Mouse (Mus musculus) erythroblast, embryonic 14.5 days (primary cell): ENCODE data around the gene Hand1. TPM values are rescaled to one million over a fixed set of nuclear protein-coding genes. Genes with fewer than 3 reads are reported as not detected.
A peak's percentile ranks its signal among the peaks of the same experiment; 100 is the strongest.

Experiments
- H3K27me3 ChIP-seq: 2 replicates; pipeline ENCODE4 v1.6.1; 2012; ENCODE audit warnings: inconsistent platforms; ENCODE audit not compliant: control insufficient read depth
- H3K36me3 ChIP-seq: 2 replicates; pipeline ENCODE4 v1.6.1; 2012; ENCODE audit warnings: mild to moderate bottlenecking, inconsistent platforms; ENCODE audit not compliant: control insufficient read depth
- H3K4me1 ChIP-seq: 2 replicates; pipeline ENCODE4 v1.6.1; 2012; ENCODE audit warnings: inconsistent platforms; ENCODE audit not compliant: control insufficient read depth
- H3K4me3 ChIP-seq: replicated peaks from 2 replicates; pipeline ENCODE3; 2012; ENCODE audit warnings: moderate library complexity, mild to moderate bottlenecking, inconsistent platforms
- H3K9me3 ChIP-seq: 2 replicates; pipeline ENCODE4 v1.6.1; 2012; ENCODE audit warnings: low read length, inconsistent platforms, mixed read lengths; ENCODE audit not compliant: control insufficient read depth
- GATA1 ChIP-seq: IDR thresholded peaks from 2 replicates; pipeline ENCODE4 v1.6.1; 2012; ENCODE audit warnings: low read length, inconsistent platforms, mixed read lengths
- TAL1 ChIP-seq: IDR thresholded peaks from 3 replicates; pipeline ENCODE4 v1.6.1; 2012; ENCODE audit warnings: low read length, inconsistent platforms, mixed read lengths
- polyA plus RNA-seq: library from polyadenylated mRNA; stranded (reverse); fragments of >175 nt; gene quantifications from 2 replicates; pipeline ENCODE4 v1.2.3, GENCODE M21; 2012

Gene Hand1
- polyA plus RNA-seq, 1 experiment, result not detected

- TF ChIP-seq GATA1 (no peak), TAL1 (no peak)
- H3K4me3 ChIP-seq, result no peak overlapping the region
- H3K27me3 ChIP-seq, result peaks cover under 1% of the 10 kb centered on the region; the same call in 1 of the 2 replicates
- H3K9me3 ChIP-seq, result no peaks in the 10 kb centered on the region
- H3K36me3 ChIP-seq, result peaks cover 27% of the 10 kb centered on the region
- peaks cover 39% of the 10 kb centered on the region for H3K4me1 ChIP-seq
These were observed 19.0 kb downstream of the Hand1 start for GRCm38 (mm10) chr11:57813641-57814040.

- Histone ChIP-seq H3K4me1 (peaks cover 46% of the 10 kb centered on the region), H3K9me3 (no peaks in the 10 kb centered on the region), H3K36me3 (peaks cover 37% of the 10 kb centered on the region), H3K4me3 (no peak overlapping the region), H3K27me3 (no peaks in the 10 kb centered on the region)
- TF ChIP-seq TAL1 (peak; percentile 25; the same call in 1 of the 3 replicates), GATA1 (peak; percentile 82)
These were observed 20.4 kb downstream of the Hand1 start for GRCm38 (mm10) chr11:57812212-57812611.

GRCm38 (mm10) chr11:57811006-57811405, 21.6 kb downstream of the Hand1 start:
- Histone ChIP-seq H3K4me3 (no peak overlapping the region), H3K4me1 (peaks cover 53% of the 10 kb centered on the region), H3K9me3 (no peaks in the 10 kb centered on the region), H3K36me3 (peaks cover 45% of the 10 kb centered on the region), H3K27me3 (no peaks in the 10 kb centered on the region)
- no peak for TF ChIP-seq TAL1

- H3K36me3 ChIP-seq, result peaks cover 45% of the 10 kb centered on the region
- no peak overlapping the region for H3K4me3 ChIP-seq
- H3K4me1 ChIP-seq, result peaks cover 53% of the 10 kb centered on the region
- no peaks in the 10 kb centered on the region for H3K9me3 ChIP-seq
- TF ChIP-seq TAL1 (no peak), GATA1 (no peak)
- H3K27me3 ChIP-seq, result no peaks in the 10 kb centered on the region
These were observed 22.9 kb downstream of the Hand1 start for GRCm38 (mm10) chr11:57809732-57810098.

- H3K4me1 ChIP-seq, result peaks cover 53% of the 10 kb centered on the region
- TF ChIP-seq TAL1 (no peak), GATA1 (no peak)
- no peaks in the 10 kb centered on the region for H3K9me3 ChIP-seq
- peaks cover under 1% of the 10 kb centered on the region for H3K27me3 ChIP-seq
- peaks cover 45% of the 10 kb centered on the region for H3K36me3 ChIP-seq
- H3K4me3 ChIP-seq, result no peak overlapping the region
These were observed 23.4 kb downstream of the Hand1 start for GRCm38 (mm10) chr11:57809017-57809731.

- H3K4me3 ChIP-seq, result no peak overlapping the region
- peaks cover 29% of the 10 kb centered on the region for H3K36me3 ChIP-seq
- H3K4me1 ChIP-seq, result peaks cover 47% of the 10 kb centered on the region
- no peak for TF ChIP-seq TAL1
- no peak for TF ChIP-seq GATA1
- no peaks in the 10 kb centered on the region; the same call in 1 of the 2 replicates for H3K9me3 ChIP-seq
- peaks cover 26% of the 10 kb centered on the region for H3K27me3 ChIP-seq
These were observed 27.6 kb downstream of the Hand1 start for GRCm38 (mm10) chr11:57805047-57805446.

- Histone ChIP-seq H3K4me1 (peaks cover 42% of the 10 kb centered on the region), H3K4me3 (peak overlapping the region; percentile 91), H3K27me3 (peaks cover 26% of the 10 kb centered on the region), H3K9me3 (no peaks in the 10 kb centered on the region; the same call in 1 of the 2 replicates), H3K36me3 (peaks cover 11% of the 10 kb centered on the region)
- no peak for TF ChIP-seq TAL1
- TF ChIP-seq GATA1, result no peak
These were observed 30.1 kb downstream of the Hand1 start for GRCm38 (mm10) chr11:57802511-57802870.

GRCm38 (mm10) chr11:57801766-57802510, 30.7 kb downstream of the Hand1 start:
- H3K9me3 ChIP-seq, result no peaks in the 10 kb centered on the region; the same call in 1 of the 2 replicates
- peaks cover 39% of the 10 kb centered on the region for H3K4me1 ChIP-seq
- H3K36me3 ChIP-seq, result peaks cover 8% of the 10 kb centered on the region
- H3K27me3 ChIP-seq, result peaks cover 27% of the 10 kb centered on the region
- H3K4me3 ChIP-seq, result peak overlapping the region; percentile 91
- TF ChIP-seq TAL1 (no peak), GATA1 (no peak)
